Mouse (Mus musculus): Measurements from ENCODE around the gene Cldn14.

Gene Cldn14

GRCm38 (mm10) chr16:93947396-93947795, 61.2 kb downstream of the Cldn14 start:
- DNase-seq (ENCODE audit: low read depth, low spot score) = peak; percentile 58

- DNase-seq (ENCODE audit: low read depth, low spot score) = no peak
Observed at GRCm38 (mm10) chr16:93944301-93944700, 64.3 kb downstream of the Cldn14 start.

- DNase-seq (ENCODE audit: low read depth, low spot score) = peak; percentile 43
Observed at GRCm38 (mm10) chr16:93942796-93943502, 65.7 kb downstream of the Cldn14 start.

GRCm38 (mm10) chr16:93941781-93942567, 66.7 kb downstream of the Cldn14 start:
- peak; percentile 31 for DNase-seq (ENCODE audit: low read depth, low spot score)

- DNase-seq (ENCODE audit: low read depth, low spot score) = no peak
Observed at GRCm38 (mm10) chr16:93939961-93940360, 68.7 kb downstream of the Cldn14 start.

GRCm38 (mm10) chr16:93938400-93938846, 70.2 kb downstream of the Cldn14 start:
- DNase-seq (ENCODE audit: low read depth, low spot score) = peak; percentile 85

GRCm38 (mm10) chr16:93935009-93935408, 73.6 kb downstream of the Cldn14 start:
- DNase-seq (ENCODE audit: low read depth, low spot score) = no peak

GRCm38 (mm10) chr16:93934588-93934987, 74.0 kb downstream of the Cldn14 start:
- DNase-seq (ENCODE audit: low read depth, low spot score) = no peak

GRCm38 (mm10) chr16:93932185-93933168, 76.2 kb downstream of the Cldn14 start:
- DNase-seq (ENCODE audit: low read depth, low spot score) = no peak

GRCm38 (mm10) chr16:93929370-93930032, 79.1 kb downstream of the Cldn14 start:
- no peak for DNase-seq (ENCODE audit: low read depth, low spot score)

GRCm38 (mm10) chr16:93925684-93926247, 82.9 kb downstream of the Cldn14 start:
- peak; percentile 71 for DNase-seq (ENCODE audit: low read depth, low spot score)

- peak; percentile 63 for DNase-seq (ENCODE audit: low read depth, low spot score)
Observed at GRCm38 (mm10) chr16:93923788-93924187, 84.8 kb downstream of the Cldn14 start.

GRCm38 (mm10) chr16:93922835-93923389, 85.7 kb downstream of the Cldn14 start:
- DNase-seq (ENCODE audit: low read depth, low spot score) = no peak

- no peak for DNase-seq (ENCODE audit: low read depth, low spot score)
Observed at GRCm38 (mm10) chr16:93920673-93921072, 88.0 kb downstream of the Cldn14 start.

GRCm38 (mm10) chr16:93919189-93919588, 89.4 kb downstream of the Cldn14 start:
- no peak for DNase-seq (ENCODE audit: low read depth, low spot score)

- no peak for DNase-seq (ENCODE audit: low read depth, low spot score)
Observed at GRCm38 (mm10) chr16:93918679-93919060, 90.0 kb downstream of the Cldn14 start.

- peak; percentile 87 for DNase-seq (ENCODE audit: low read depth, low spot score)
Observed at GRCm38 (mm10) chr16:93917712-93918678, 90.6 kb downstream of the Cldn14 start.

GRCm38 (mm10) chr16:93915338-93915849, 93.2 kb downstream of the Cldn14 start:
- peak; percentile 63 for DNase-seq (ENCODE audit: low read depth, low spot score)
